Mouse (Mus musculus): ENCODE data around the gene Amz2.

The Amz2 gene

DNA sequence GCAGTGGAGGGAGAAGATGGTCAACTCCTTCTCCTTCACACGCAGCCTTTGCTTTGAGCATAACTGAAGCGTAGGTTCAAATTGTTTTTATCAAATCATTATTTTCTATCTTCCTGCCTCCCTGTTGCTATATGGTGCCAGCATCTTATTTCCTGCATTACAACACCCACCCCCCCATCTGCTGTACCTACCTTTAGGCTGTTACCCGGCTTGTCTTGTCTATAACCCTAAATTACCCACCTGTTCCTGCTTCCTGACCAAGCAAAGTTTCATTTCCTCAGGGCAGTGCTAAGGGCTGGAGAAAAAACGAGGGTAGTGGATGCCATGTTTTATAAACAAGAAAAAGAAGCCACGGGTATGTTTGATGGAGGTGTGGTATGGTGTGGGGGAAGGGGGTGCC is 4.5 kb upstream of the Amz2 start:
- no peak for DNase-seq (ENCODE audit: low spot score)

DNA sequence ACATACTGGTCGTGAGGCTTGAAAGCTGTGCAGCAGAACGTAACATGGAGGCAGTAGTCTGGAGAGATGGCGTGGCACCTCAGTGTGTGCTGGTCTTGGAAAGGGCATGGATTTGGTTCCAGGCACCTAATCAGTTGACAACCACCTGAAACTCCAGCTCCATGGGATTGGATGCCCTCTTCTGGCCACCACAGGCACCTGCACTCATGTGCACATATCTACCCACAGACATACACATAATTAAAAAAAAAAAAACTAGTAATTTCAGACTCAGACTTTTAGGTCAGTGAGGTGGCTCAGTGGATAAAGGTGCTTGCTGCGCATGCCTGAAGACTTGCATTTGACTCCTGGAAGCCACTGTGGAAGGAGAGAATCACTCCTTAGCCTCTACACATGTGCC is 3.5 kb upstream of the Amz2 start:
- DNase-seq (ENCODE audit: low spot score), result no peak

DNA sequence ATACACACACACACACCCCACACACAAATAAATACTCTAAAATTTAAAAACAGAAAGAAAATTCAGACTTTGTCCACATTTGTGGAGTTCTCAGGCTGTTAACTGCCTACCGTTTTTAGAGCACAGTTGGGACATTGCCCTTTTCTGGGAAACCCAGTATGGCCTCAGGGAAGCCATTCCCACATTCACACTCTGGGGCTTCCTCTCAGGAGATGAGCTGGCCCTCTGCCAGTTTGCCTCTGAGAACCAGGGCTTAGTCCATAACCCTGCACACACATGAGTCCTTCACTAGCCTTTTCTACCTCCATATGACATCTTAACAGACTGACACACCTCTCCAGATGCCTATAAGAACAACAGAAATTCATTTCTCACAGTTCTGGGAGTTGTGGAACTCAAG is 2.5 kb upstream of the Amz2 start:
- no peak for DNase-seq (ENCODE audit: low spot score)

DNA sequence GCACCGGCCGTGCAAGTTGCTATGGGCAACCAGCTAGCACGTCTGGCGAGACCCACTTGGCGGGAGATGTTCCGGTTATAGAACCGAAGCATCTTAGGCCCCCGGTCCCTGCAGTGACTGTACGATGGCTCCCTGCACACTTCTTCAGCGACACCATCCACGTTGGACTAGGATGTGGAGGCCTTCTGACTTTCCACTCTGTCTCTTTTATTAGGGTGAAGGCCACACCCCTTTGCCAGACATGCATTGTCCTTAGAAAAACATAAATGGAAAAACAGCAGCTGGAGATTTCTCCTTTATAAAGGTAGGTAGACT is 483 bp downstream of the Amz2 start:
- no peak for DNase-seq (ENCODE audit: low spot score)

DNA sequence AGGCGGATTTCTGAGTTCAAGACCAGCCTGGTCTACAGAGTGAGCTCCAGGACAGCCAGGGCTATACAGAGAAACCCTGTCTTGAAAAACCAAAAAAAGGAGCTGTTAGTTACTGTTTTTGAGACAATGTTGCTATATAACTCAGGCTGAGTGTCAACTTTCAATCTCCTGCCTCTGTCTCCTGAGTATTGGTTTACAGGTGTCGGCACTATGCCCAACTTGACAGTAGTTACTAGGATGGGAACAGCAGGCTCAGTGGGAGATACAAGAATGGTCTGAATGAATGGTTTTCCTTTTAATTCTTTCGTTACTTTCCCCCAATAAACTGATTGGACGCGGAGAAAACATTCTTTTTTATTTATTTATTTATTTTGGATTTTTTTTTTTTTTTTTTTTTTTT is 1.6 kb downstream of the Amz2 start:
- DNase-seq (ENCODE audit: low spot score), result no peak

DNA sequence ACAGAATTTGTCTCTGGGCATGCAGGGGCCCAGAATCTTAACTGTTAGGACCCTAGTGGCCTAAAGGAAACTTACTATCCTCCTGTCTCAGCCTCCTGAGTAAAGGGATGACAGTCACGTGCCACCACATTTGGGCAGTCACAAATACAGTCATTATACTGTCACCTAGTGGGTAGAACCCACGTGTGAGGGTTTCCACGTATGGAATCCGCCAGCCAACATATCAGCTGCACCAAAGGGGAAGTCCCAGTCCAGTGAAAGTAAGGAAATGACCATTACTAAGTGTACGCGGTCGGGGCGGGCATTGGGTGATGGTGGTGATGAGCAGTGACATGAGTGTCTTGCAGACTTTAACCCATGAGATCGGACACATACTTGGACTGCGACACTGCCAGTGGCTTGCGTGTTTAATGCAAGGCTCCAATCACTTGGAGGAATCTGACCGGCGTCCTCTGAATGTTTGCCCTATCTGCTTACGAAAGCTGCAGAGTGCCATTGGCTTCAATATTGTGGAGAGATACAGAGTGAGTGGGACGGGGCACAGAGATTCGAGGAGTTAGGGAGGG is 8.6 kb downstream of the Amz2 start:
- DNase-seq (ENCODE audit: low spot score), result no peak

DNA sequence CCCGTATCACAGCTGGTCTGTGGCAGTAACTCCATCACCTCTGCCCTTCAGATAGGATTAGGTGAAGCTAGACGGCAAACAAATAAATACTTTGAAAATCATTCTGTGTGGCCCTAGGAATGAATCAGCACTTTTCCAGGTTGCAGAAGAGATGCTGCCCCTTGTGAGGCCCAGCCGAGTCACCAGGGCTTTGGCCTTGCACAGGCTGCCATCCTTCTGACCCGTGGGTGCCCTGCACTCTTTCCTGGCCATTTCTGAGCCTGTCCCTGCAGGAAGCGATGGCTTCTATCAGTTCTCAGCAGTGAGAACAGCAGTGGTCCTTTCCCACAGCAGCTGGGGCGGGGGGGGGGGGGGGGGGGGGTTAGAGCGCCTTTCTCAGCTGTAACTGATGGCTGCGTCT is 11.1 kb downstream of the Amz2 start:
- no peak for DNase-seq (ENCODE audit: low spot score)

DNA sequence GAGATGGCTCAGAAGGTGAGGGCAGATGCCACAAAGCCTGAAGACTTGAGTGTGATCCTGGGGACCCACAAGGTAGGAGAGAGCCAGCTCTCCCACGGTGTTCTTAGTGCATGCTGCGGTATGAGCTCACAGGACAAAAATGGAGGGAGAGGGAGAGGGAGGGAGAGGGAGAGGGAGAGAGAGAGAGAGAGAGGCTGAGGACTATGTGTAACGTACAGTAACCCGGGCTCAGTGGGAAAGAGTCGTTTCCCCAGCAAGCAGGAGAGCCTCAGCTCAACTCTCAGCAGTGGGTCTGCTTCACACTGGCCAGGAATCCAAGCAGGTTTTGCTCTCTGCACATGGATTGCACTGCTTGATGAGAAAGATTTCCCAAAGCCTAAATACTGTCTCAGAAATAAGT is 13.5 kb downstream of the Amz2 start:
- no peak for DNase-seq (ENCODE audit: low spot score)

DNA sequence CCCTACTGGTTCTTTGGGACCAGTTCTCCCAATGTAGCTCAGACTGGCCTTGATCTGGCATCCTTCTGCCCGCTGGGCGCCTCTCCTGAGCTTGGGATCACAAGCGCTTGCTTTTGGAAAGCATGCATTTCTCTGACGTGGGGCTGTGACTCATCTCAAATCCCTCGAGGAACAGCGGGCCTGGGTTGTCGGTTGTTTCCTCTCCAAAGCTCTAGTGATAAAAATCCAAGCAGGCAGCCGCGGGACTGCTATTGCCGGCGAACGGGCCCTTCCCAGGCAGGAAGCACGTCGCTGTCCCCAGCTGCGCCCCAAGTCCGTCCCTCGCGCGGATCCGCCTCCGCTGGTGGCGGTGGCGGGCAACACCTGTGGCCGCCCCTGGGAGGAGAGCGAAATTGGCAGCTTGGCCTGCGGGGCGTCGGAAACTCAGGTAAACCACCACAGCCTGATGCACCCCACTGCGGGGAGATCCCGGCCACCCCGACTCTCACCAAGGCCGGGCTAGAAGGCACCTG is 14.1 kb downstream of the Amz2 start:
- peak; percentile 65 for DNase-seq (ENCODE audit: low spot score)

DNA sequence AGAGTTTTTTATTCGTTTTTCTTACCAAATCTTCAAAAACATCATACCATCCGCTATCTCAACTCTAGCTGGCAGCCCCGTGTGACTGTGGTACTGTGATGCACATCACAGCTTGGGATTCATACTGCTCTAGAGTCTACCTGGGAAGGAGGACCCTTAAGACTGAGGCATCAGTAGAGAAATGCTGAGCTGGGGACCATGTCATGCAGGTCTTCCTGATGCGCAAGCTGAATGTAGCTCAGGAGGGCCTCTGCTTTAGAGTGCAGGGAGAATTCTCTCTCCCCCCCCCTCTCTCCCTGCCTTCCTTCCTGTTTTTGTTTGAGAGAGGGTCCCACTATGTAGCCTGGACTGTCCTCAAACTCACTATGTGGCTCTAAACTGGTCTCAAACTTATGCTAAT is 14.9 kb downstream of the Amz2 start:
- DNase-seq (ENCODE audit: low spot score), result no peak

DNA sequence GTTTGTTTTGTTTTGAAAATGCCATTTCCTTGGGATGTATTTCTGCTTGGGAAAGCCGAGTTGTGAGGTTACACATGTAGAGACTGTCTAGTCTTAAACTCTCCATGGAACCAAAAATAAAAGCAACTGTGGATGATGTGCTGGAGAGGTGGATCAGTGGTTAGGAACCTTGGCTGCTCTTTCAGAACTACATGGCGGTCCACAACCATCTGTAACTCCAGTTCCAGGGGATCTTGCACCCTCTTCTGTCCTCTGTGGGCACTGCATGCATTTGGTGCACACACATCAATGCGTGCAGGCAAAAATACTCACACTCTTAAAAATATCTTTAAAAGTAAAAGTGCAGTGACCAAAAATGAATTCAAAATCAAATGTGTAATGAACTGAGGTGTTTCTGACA is 15.4 kb downstream of the Amz2 start:
- no peak for DNase-seq (ENCODE audit: low spot score)

DNA sequence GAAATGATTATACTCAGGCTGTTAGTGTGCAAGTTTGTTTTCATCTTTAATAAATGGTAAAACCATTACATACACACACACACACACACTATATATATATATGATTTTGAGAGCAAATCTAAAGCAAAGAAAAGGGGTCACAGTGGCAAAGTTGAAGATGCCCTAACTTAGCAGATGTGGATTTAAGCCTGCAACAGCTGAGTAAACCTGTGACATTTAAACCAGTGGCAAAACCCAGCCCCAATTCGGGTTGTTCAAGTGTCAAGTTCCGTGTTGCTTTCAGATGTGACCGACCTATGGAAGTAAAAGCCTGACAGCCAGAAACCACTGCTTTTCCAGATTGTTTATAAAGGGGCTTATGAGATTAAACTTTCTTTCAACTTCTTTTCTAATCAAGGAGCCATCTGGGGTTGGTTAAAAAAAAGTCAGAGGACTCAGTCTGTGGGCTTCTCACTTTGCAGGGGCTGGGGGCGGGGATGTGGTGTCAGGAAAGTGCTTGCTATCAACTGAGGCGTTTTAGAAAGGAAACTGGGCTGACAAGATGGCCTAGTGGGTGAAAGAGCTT is 16.5 kb downstream of the Amz2 start:
- no peak for DNase-seq (ENCODE audit: low spot score)

DNA sequence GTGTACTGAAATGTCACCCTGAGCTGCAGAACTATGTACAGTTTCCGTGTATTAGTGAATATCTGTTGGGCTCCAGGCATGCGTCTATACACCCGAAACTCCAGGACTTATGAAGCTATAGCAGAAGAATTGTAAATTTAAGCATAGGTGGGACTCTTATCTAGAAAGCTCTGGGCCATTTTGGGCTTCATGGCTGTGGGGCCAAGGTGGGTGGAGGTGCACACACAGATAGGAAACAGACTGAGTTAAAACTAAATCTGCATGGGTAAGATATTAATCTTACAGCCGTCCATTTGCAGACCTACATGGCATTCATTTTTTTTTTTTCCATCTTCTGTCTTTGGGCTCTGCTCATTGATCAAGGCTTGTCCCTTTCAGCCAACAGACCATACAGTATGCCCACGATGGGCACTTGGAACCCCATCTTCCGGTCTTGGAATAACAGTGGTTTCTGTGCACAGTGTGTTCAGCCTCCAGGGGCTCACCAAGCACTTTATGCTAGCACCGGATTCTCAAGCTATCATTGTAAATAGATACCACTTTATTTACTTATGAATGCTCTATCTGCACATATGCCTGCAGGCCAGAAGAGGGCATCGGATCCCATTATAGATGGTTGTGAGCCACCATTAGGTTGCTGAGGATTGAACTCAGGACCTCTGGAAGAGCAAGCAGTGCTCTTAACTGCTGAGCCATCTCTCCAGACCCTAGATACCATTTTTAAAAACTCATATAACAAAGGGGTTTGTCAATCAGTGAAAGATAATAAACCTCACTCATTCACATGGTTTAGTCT is 17.9 kb downstream of the Amz2 start:
- no peak for DNase-seq (ENCODE audit: low spot score)

DNA sequence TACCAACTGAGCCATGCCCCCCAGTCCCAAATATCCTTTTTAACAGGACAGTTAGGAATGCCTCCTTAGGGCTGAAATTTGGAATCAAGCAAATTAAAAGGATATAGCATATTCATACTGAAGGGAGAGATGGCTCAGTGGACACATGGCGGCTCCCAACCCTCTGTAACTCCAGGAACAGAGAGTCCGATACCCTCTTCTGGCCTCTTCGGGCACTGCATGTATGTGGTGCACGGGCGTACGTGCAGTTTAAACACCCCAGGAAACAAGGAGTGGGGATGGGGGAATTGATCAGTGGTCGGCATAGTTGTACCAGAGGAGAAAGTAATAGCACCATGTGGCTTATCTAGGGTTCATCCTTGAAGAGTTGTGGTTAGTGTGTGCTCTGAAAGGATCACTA is 18.9 kb downstream of the Amz2 start:
- DNase-seq (ENCODE audit: low spot score), result no peak

DNA sequence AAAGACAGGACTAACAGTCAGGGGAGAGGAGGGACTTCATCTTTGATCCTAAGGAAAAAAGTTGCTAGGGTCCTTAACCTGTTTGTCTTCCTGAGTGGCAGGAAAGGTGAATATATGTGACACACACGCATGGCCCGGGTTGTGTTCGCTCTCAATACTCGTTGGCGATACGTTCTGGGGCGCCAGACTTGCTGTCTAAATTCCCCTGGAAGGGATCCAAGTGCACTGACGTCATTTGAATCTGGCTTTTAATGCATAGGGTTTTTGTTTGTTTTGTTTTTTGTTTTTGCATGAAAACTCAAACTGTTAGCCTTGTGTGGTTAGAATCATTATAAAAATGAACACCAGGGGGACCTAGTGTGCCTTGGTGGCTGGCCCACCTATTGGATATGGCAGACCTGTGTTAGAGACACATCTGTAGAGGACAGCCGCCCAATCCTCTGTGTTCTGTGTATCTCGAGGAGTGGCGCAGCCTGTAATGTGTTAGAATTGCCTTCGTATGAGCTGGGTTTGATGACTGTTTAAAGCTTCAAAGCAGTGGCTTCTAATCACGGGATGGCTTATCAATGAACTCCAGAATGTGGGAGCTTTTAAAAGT is 19.8 kb downstream of the Amz2 start:
- no peak for DNase-seq (ENCODE audit: low spot score)

DNA sequence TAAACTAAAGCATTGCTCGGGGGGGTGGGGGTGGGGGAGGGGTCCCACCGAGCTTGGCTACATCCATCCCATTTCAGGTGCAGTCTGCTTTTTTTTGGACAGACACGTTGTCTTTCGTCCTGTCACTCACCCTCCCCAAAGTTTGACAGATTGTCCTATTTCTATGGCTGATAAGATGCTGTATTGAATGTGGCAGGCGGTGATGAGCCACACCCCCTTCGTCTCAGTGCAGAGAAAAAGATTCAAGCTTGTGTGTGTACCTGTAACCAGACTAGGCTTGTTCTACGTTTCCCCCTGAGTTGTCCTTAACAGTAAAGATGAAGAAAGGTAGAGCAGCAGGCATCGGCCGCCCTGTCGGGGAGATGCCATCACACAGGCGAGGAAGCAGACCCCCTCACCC is 25.4 kb downstream of the Amz2 start:
- DNase-seq (ENCODE audit: low spot score), result no peak

DNA sequence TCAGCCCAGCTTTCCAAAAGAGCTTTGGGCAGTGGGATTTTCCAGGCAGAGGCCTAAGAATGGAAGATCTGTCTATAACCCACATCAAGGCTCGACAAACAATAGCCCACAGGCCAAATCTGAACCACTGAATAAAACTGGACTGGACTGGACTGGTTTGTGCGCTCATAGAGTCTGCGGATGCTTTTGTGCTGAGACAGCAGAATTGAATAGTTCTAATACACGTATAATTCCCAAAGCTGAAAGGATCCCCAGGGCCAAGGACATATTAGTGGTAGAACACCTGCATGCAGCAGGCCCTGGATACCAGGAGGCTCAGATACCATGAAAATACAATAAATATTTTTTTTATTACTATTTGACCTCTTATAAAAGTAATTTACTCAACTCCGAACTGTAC is 30.5 kb downstream of the Amz2 start:
- no peak for DNase-seq (ENCODE audit: low spot score)

DNA sequence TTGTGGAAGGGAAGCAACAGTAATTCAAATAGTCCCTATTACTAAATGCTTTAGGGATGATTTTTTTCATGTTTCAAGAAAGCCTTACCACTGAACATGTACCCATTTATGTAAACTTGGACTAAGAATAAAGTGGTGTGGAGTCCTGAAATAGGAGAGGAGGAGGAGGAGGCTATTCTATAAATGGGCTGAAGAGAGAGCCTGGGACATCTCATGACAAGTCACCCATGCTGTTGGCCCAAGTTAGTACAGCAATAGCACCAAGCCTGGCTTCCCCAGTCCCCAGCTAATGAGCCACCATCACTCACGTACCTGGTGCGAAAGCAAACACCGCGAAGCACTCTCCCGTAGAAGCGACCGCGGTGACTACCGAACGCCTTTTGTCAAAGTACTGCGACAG is 32.4 kb downstream of the Amz2 start:
- no peak for DNase-seq (ENCODE audit: low spot score)

DNA sequence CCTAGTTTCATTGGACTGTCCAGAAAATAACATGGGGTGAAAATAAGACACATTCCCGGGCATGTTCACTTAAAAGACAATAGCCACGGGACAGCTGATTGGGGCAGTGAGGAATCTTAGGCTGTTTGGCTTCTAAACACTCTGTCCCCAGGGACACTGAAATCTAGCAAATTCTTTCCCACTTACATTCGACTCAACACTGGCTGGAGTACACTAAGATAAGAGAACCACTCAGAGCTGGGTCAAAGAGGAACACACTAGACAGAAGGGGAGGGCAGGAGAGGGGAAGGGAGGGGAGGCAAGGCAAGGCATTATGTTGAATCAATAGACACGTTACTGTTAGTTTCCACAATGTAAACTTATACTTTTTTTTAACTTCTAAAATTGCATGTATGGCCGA is 34.8 kb downstream of the Amz2 start:
- no peak for DNase-seq (ENCODE audit: low spot score)

DNA sequence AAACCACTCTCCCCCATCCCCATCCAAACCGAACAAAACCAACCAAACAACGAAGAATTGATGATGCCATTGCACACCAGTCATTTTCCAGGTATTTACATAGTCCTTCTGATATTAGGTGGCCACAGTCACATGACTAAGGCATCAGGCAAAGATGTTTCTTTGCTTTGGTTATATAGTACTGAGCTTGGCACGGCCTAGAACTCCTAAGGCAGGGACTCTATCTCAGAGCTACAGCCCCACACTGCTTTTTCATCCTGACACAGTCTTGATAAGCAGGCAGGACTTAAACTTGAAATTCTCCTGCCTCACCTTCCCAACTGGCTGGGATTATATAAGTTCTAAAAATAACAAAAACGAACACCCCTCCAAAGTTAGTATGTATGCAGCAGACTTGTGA is 39.3 kb downstream of the Amz2 start:
- no peak for DNase-seq (ENCODE audit: low spot score)

DNA sequence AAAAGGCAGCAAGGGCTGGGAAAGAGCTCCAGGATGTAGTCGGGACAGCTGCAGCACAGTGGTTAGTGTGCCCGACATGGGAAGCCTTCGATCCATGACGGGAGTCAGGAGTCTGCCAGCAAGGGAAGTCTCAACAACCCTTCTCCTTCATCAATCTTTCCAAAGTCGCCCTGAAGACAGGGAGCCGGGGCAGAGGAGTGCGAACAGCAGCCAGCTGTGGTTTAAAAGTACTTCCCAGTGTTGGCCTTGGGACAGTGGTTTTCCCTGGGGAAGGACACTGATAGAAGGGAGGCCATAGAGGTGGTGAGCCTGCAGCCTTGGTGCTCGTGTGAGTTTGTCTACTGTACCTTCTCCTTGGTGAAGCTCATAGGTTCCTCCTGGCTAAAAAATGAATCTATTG is 41.2 kb downstream of the Amz2 start:
- DNase-seq (ENCODE audit: low spot score), result no peak

DNA sequence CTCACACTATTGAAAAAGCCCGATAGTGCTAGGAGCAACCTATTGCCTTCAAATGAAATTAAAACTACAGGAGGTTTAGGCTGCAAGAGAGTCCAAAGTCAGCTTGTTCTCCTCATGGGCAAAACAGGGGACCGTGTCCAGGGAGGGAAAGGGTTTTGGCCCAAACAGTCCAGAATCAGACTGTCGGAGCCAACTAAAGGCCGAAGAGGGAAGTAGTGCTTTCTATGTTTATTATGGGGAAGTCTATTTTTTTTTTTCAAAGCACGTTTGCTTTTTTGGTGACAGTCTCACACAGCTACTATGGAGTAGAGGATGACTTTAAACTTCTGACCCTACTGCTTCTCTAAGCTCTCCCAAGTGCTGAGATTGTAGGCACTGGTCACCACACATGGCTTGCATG is 42.4 kb downstream of the Amz2 start:
- no peak for DNase-seq (ENCODE audit: low spot score)

DNA sequence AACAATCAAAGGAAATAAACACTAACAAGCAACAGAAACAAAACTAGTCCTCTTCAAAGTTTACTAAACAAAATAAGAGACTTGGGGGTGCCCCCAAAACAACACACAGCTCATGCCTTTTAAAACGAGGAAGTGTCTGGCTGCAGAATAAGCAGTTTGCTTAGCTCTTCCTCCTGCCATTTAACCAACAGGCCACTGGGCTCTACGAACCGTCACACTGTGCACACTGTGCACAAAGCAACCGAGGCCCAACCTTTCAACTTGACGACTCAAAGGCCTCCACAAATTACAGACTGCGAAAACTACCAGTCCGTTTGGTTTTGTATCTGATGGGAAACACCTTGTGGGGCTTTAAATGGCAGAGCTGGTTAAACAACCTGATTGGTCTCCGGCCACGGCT is 44.4 kb downstream of the Amz2 start:
- no peak for DNase-seq (ENCODE audit: low spot score)

Data from yolk sac, embryonic 10.5 days (tissue).